Mouse (Mus musculus) cerebellum, postnatal 10 days (tissue): Measurements from ENCODE around the gene Apba3.
A peak's percentile ranks its signal among the peaks of the same experiment; 100 is the strongest.

Experiments used
- DNase-seq, 2 experiments: peaks; one replicate each; pipeline ENCODE4 v3.0.0; 2021; ENCODE audit warnings: mixed read lengths in 2 of 2

Gene Apba3

DNA sequence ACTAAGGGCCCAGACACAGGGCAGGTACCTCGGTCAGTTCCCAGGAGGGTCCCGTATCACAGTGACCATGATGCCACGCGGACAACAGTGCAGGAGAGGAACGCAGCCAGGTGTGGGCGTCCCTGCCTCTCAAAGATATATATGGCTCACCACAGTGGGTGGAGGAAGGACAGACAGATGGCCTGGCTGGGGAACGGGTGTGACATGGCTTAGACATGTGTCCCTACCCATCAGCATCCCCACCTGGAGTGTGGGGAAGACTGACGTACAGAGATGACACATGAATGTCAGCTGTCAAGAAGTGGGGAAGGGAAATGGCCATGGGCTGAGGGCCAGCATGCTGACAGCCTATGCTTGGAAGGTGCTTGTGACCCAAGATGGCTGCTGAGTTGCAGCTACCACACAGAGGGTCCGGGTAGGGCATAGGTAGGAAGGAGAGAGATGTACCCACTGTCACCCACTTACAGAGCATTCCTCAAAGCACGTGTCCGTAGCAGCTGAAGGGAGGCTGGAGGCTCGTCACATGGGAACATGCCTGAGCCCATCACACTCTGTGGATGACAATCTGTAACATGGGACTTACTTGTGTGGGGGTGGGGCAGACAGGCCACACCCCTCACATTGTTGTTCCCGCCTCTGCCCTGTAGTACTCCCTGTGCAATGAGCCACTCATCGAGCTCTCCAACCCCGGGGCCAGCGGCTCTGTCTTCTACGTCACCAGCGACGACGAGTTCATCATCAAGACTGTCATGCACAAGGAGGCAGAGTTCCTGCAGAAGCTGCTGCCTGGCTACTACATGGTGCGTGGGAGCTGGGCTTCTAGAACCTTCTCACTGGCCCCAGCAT lies 40.3 kb downstream of the Apba3 start:
- no peak for DNase-seq

DNA sequence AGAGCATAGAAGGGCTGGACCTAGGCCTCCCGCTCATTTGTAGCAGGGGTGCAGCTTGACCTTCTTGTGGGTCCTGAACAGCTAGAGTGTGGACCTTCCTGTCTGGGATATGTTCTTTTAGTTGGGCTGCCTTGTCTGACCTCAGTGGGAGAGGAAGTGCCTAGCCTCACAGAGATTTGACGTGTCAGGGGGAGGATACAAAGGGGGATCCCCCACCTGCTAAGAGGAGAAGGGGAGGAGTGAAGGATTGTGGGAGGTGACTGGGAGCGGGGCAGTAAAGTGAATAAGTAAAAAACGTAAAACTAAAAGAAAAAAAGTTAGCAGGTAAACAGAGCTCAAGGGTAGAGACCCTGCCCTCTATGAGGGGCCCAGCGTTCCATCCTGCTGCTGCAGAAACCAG lies 42.8 kb downstream of the Apba3 start:
- DNase-seq = no peak

DNA sequence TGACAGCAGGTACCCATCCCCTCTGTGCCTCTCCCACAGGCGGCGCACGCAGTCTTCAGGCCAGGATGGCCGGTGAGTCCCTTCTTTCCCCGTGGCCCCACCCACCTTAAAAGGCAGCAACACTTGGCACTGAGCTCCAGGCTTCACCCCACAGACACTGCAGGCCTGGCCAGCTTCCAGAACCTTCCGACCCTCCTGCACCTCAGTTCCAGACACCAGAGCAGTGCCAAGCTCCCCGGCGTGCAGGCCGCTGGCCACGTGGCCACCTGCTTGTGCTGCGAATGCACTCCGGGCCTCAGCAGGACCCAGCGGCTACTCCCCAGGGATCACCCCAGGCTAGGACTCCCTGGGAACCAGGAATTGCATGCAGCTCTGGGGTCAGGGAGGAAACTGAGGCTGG lies 46.8 kb downstream of the Apba3 start:
- DNase-seq = no peak

DNA sequence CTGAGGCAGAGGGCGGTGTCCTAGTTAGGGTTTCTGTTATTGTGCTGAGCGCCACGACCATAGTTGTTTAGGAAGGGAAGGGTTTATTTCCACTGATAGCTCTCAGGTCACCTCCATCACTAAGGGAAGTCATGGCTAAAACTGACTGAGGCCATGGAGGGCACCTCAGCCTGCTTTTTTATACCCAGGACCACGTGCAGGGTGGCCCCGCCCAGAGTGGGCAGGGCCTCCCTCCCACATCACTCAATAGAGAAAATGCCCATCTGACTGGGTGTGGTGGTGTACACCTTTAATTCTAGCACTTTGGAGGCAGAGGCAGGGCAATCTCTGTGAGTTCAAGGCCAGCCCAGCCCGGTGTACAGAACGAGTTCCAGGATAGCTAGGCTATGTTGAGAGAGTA lies 47.4 kb downstream of the Apba3 start:
- DNase-seq = no peak

DNA sequence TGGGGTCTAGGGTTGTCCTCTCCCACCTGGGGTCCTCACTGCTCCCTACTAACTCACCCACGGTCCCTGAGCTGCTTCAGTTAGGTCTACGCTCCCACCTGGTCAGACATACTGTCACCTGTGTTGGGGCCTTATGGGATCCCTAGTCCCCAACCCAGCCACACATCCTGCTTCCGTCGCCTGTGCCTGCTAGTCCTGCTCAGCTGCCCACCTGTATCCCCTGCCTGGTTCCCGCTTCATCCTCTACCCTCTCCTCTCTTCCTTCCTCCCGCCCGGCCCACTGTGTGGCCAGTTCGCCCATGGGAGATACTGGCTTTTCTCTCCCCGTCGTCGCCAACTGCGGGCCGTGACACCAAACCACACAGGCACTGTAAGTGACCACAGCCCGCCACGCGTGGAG lies 48.8 kb downstream of the Apba3 start:
- DNase-seq = no peak

DNA sequence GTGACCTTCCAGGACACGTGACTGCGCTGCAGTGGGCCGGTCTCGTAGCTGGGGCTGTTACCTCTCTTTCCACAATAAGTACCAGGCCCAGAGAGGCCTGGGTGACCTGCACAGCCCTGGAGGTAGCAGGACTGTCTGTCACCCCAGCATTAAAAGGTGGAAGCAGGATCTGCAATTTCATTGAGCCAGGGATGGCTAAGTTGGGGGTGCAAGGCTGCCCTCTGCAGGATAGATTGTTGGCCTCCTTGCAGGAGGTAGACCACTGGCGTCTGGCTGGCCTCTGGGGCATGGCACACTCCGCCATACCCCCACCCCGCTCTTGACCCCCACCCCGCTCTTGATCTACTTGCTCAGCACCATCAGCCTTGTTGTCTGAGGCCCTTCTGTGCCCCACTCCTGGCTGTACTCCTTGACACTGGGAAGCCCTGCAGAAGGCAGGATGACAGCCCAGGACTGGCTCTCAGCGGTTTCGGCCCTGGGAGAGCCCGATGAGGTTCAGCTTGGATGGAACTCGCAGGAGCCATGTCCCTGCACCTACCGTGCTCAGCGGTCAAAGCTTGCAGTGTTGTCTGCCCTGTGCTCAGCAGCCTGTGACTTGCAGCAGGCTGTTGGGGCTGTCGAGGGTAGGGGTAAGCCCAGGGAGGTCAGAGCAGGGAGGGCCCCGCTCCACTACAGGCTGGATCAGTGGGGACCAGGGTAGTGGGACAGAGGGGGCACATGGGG lies 49.7 kb downstream of the Apba3 start:
- peak in 1 of 2 experiments; percentile 56 for DNase-seq

DNA sequence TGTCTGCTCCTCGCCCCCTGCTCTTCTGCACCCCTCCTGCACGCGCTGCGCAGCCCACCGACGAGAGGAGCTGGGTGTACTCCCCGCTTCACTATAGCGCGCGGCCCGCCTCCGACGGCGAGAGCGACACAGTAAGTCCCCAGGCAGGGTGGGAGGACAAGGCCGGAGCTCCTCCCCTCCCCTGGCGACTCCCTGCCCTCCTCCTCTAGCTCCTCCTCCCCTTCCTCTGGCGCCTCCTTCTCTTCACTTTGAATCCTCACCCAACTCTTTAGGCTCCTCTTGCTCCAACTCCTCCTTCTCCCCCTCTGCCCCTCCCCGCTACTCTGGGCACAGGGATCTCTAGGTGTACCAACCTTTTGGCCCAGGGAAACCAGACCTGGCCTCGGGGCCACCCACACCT lies 50.5 kb downstream of the Apba3 start:
- no peak for DNase-seq

DNA sequence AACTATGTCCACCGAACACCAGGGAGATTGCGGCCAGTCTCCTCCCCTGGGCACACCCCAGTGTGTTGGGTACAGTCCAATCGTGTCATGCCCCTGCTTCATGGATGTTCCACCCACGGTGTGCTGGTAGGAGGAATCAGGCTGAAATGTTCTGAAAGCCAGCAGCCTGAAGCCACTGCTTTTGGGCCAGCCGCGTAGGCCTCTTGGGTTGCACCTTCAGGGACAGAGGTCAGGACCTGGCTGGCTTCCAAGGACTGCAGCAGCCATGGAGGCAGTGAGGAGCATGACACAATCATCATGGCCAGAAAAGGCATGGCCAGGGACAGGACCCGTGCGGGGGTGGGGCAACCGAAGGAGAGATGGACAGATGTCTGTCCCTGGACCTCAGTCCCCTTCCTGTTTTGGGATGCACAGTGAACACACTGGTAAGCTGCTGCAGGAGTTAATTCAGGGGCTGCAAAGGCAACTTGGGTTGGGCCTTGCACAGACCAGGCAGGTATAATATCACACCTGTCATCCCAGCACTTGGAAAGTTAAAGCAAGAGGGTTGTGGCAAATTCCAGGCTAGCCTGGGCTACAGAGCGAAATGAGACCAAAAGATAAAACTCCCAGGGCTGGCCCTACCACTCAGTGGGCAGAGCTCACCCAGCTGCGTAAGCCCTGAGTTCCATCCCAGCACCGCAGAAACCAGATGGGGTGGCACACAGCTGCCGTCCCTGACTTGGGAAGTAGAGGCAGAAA lies 52.0 kb downstream of the Apba3 start:
- DNase-seq = peak; percentile 66 to 69

DNA sequence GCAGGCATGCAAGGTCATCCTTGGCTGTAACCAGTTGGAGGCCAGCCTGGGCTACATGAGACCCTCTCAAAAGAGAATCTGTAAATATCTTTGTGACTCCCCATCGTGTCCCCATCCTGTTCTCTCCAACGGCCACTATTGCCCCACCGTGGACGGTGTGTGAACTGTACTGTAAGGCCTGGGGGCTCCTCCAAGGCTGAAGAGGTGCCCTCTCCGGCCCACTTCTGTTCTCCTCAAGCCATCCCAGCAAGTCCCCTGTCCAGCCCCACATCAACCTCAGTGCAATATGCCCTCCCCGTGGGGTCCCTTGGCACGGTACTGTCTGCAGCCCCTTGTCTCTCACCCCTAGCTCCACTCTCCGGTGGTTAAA lies 52.6 kb downstream of the Apba3 start:
- DNase-seq = peak; percentile 65 to 70

DNA sequence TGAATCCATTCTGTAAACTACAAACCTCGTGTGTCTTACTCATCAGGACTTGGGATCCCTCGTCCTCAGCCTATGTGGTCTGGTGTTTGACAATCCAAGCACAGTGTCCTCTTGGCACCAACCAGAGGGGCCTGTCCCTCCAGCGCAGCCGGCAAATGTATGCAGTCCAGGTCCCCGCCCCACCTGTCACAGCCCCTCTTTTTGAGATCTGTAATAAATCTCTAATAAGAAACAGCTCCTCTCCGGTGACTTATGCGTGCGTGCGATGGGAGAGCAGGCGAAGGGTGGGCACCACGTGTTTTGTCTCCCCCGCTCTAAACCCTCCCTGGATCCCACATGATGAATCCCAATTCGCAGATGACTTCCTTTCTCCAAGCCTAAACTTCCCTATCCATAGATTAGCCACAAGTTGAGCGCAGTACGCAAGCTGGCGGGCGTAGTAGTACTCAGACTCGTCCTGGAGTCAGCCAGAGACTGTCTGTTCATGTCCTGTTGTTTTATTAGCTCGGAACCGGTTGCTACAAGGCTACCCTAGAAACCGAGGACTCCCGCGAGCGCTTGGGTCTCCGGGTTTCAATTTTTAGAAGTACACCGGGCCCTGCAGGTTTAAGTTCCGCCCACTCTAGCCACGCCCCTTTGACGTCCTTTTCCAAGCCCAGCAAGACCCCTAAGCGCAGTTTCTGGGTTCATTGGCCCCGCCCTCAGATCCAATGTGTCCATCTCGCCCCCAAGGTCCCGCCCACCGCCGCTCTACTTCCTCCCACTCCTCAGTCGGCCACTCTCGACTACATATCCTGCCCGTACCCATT lies 53.2 kb downstream of the Apba3 start:
- peak in 1 of 2 experiments; percentile 59 for DNase-seq

DNA sequence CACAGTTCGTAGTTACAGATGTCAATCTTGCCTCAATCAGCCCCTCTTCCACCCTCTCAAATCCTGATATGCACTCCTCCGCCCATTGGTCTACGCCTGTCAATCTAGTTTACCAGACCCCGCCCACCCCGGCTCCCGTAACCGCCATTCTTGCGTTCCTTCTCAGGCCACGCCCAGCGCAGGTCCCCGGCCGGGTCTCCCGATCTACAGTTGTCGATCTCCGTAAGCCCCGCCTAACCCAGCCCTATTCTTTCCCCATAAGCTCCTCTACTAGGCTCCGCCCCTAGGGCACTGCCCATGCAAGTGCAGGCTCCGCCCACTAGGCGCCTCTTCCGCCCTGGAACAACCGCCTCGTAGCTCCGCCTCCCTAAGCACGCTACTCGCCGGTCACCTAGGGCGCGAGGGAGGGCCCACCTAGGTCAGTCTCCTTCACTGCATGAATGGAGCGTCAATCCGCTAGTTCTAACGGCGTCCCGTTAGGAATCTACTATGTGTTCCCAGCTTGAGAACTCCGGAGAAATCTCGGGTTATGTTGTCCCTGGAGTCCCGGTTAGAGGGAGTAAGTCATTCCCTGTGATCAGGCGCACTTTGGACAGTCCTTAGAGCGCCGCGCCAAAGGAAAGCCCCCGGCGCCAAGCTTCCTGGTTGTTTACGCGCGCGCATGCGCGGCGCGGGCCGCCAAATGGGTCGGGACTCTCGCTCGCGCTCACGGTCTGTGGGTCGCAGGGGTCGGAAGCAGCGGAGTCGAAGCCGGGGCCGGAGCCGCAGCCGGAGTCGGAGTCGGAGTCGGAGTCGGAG lies 54.0 kb downstream of the Apba3 start, which contains the start of gene Cactin:
Gene Cactin (plus strand): TSS at position 554 of the 798 bp plus-strand sequence.
- DNase-seq = peak; percentile 100

DNA sequence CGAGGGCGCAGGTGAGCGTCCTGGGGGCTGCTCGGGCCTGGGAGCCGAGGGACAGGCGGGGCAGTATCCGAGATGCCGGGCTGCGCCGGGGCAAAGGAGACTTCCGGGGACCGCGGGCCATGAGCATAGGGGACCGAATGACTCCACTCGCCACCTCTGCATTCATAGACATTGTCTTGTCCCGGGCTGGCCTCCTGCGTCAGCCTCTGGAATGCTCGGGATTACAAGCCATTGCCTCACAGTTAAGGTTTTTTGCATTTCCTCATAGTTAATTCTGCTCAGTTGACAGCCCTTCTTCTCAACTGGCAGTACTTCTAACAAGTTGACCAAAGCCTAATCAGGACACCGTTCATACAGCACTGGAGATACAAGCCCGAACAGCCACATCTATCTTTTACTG lies 54.7 kb downstream of the Apba3 start:
- no peak for DNase-seq

DNA sequence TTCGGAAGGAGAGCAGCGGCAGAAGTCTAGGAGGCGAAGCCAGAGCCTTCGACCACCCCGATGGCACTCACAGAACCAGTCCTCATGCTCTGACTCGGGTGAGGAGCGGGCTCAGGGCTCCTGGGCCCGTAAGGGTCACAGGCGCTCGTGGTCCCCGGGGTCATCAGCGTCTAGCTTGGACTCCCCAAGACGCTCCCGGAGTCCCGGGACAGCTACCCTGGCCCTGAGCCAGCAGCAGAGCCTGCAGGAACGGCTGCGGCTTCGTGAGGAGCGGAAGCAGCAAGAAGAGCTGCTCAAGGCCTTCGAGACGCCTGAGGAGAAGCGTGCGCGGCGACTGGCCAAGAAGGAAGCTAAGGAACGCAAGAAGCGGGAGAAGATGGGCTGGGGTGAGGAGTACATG lies 55.7 kb downstream of the Apba3 start:
- no peak for DNase-seq
